Mouse (Mus musculus) intestine, embryonic 16.5 days (tissue): Measurements from ENCODE around the gene Gm28053. TPM values are rescaled to one million over a fixed set of nuclear protein-coding genes. Genes with fewer than 3 reads are reported as not detected.

ENCODE experiments used
- ATAC-seq: fragments of 200-750 bp; cut with Nextera tagmentation; 2 replicates; pipeline ENCODE4 v1.8.0; 2017; ENCODE audit warnings: moderate TSS enrichment, moderate library complexity
- H3K27ac ChIP-seq: fragments of 300-500 bp; sonication (generic); 2 replicates; pipeline ENCODE4 v1.5.1; 2014; ENCODE audit warnings: mild to moderate bottlenecking, low read length
- H3K27me3 ChIP-seq: fragments of 300-500 bp; sonication (generic); replicated peaks from 2 replicates; pipeline ENCODE4 v1.6.1; 2014; ENCODE audit warnings: low read length, control low read depth, mixed read lengths; ENCODE audit not compliant: control insufficient read depth, insufficient read depth
- H3K36me3 ChIP-seq: fragments of 300-500 bp; sonication (generic); 2 replicates; pipeline ENCODE4 v1.6.1; 2014; ENCODE audit warnings: low read length, control low read depth; ENCODE audit not compliant: control insufficient read depth, insufficient read depth
- H3K4me1 ChIP-seq: fragments of 300-500 bp; sonication (generic); 2 replicates; pipeline ENCODE4 v1.6.1; 2014; ENCODE audit warnings: low read length, control low read depth, mixed read lengths; ENCODE audit not compliant: control insufficient read depth, insufficient read depth
- H3K4me2 ChIP-seq: fragments of 300-500 bp; sonication (generic); 2 replicates; pipeline ENCODE4 v1.6.1; 2014; ENCODE audit warnings: low read depth, low read length, control low read depth
- H3K4me3 ChIP-seq: fragments of 300-500 bp; sonication (generic); 2 replicates; pipeline ENCODE4 v1.5.1; 2014; ENCODE audit warnings: mild to moderate bottlenecking, low read length
- H3K9ac ChIP-seq: fragments of 300-500 bp; sonication (generic); 2 replicates; pipeline ENCODE4 v1.6.1; 2014; ENCODE audit warnings: low read depth, low read length
- H3K9me3 ChIP-seq: fragments of 300-500 bp; sonication (generic); 2 replicates; pipeline ENCODE4 v1.6.1; 2016; ENCODE audit warnings: low read length, control low read depth; ENCODE audit not compliant: control insufficient read depth
- WGBS: fragments of 180-500 bp; shearing (Covaris S2); extraction: QIAGEN DNeasy Blood & Tissue Kit; methylation state at CpG from one replicate; pipeline ENCODE4 v1.1.7; 2014; 5-methylcytosine and 5-hydroxymethylcytosine counted together
- polyA plus RNA-seq: library from polyadenylated mRNA; unstranded; fragments of >200 nt; fragmentation: Nextera tagmentation; extraction: Ambion mirVana; gene quantifications from 2 replicates; pipeline ENCODE4 v1.2.1, GENCODE M21; 2015

The Gm28053 gene
- 3.2 and 9.2 TPM in 2 replicates for polyA plus RNA-seq

- H3K36me3 ChIP-seq, result no peaks in the 10 kb centered on the region
- H3K27me3 ChIP-seq, result no peaks in the 10 kb centered on the region
- H3K9me3 ChIP-seq, result no peaks in the 10 kb centered on the region
- no peak within 1 kb of the TSS for H3K4me3 ChIP-seq
- no peak within 1 kb of the TSS for H3K4me2 ChIP-seq
- H3K9ac ChIP-seq, result no peak within 1 kb of the TSS
- no peak within 1 kb of the TSS for H3K27ac ChIP-seq
- 53% methylated on average over 2 of the region's 2 CpGs for WGBS
- ATAC-seq, result no peak
- no peaks in the 10 kb centered on the region for H3K4me1 ChIP-seq
These were observed at the start of gene Gm28053, which contains the start of gene Gimap7 for GRCm38 (mm10) chr6:48718455-48718854. Gene Gm28053 (plus strand): TSS chr6:48718607. Gene Gimap7 (plus strand): TSS chr6:48718621.

DNA sequence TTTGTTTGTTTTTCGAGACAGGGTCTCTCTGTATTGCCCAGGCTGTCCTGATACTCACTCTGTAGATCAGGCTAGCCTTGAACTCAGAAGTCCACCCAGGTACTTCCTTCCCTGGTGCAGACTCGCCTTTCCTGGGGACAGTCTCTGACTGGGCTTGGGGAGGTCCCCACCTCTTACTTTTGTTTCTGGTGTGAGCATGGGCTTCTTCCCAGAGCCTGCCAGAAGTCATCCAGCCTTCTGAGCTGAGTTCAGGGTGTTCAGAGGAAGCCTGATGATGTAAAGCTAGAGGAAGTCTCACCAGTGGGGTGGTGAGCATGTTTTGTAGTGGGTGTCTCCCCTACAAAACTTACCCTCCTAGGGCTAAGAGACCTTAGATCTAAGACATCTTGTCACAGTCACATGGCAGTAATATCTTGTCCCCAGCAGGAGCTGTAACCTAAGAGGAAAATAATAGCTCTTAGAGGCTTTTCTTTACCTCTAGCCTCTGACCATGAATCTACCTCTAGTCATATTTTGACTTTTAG is 48.9 kb upstream of the Gm28053 start:
- Histone ChIP-seq H3K4me3 (no peak overlapping the region), H3K36me3 (no peaks in the 10 kb centered on the region), H3K27ac (no peak overlapping the region), H3K27me3 (no peaks in the 10 kb centered on the region), H3K9me3 (no peaks in the 10 kb centered on the region), H3K4me2 (no peak overlapping the region), H3K9ac (no peak overlapping the region), H3K4me1 (peaks cover 3% of the 10 kb centered on the region)
- 65% methylated on average over 2 of the region's 2 CpGs for WGBS
- no peak for ATAC-seq

GRCm38 (mm10) chr6:48674291-48675058 is 43.9 kb upstream of the Gm28053 start:
- Histone ChIP-seq H3K27ac (no peak overlapping the region), H3K36me3 (no peaks in the 10 kb centered on the region), H3K9me3 (no peaks in the 10 kb centered on the region), H3K4me3 (no peak overlapping the region), H3K4me1 (peaks cover 3% of the 10 kb centered on the region; the same call in 1 of the 2 replicates), H3K4me2 (no peak overlapping the region), H3K9ac (no peak overlapping the region), H3K27me3 (no peaks in the 10 kb centered on the region)
- 85% methylated on average over 9 of the region's 9 CpGs for WGBS
- 0 out of 2 replicates have a peak, but pooled peaks have one; percentile 21 for ATAC-seq

- H3K4me1 ChIP-seq, result peaks cover 3% of the 10 kb centered on the region; the same call in 1 of the 2 replicates
- H3K9me3 ChIP-seq, result no peaks in the 10 kb centered on the region
- H3K4me2 ChIP-seq, result peak overlapping the region; percentile 56
- WGBS, result 38% methylated on average over 10 of the region's 10 CpGs
- no peaks in the 10 kb centered on the region for H3K36me3 ChIP-seq
- no peaks in the 10 kb centered on the region for H3K27me3 ChIP-seq
- H3K27ac ChIP-seq, result peak overlapping the region; percentile 72
- H3K4me3 ChIP-seq, result peak overlapping the region; percentile 47
- peak overlapping the region; percentile 59 for H3K9ac ChIP-seq
- ATAC-seq, result no peak; the same call in 1 of the 2 replicates
These were observed 42.9 kb upstream of the Gm28053 start for GRCm38 (mm10) chr6:48675400-48675930.

DNA sequence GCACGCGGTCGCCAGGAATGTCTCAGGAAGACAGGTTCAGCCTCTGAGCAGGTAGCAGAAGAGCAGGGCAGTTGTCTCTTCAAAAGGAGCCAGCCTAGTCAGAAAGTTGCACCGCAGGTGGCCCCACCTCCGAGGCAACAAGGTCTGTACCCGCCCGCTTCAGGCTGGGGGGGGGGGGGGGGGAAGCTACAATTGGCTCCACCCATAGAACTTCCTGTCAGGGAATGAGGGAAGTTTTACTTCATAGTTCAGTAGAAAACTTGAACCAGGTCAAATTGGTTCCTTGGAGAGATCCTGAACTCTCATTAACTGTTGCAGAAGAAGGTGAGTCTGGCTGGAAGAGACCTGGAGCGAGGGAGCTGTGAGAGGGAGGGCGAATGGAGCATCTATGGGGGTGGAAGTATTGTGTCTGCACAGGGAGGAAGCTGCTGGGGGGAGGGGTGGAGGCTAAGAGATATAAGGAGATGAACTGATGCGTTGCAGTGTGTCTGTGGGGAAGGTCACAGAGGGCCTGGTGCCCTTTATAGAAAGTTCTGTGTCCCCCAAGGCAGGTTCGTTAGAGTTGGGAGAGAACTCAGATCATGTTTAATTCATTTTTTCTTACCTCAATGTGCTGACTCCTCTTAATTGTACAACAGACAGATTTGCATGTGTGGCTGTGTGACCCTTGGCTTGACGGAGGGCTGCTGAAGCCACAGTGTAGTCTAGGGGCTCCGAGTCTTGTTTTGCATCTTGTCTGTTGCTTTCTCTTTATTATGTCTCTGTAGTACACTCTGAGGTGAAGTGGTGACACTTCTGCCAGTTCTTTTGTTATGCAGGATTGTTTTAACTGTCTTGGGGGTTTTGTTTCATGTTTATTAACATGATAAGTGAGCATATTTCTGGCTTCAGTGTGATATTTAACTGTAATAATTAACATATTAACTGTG is 42.2 kb upstream of the Gm28053 start, which contains the start of gene Gimap9:
Gimap9 (plus strand) TSS at position 199 of the 929 bp plus-strand sequence.
- peaks cover 3% of the 10 kb centered on the region; the same call in 1 of the 2 replicates for H3K4me1 ChIP-seq
- ATAC-seq, result peak; percentile 81

GRCm38 (mm10) chr6:48676860-48677415 is 41.5 kb upstream of the Gm28053 start:
- no peak overlapping the region for H3K27ac ChIP-seq
- no peak overlapping the region for H3K9ac ChIP-seq
- no peaks in the 10 kb centered on the region for H3K27me3 ChIP-seq
- peak overlapping the region; percentile 56; the same call in 1 of the 2 replicates for H3K4me2 ChIP-seq
- peak overlapping the region; percentile 47; the same call in 1 of the 2 replicates for H3K4me3 ChIP-seq
- no peaks in the 10 kb centered on the region for H3K36me3 ChIP-seq
- no peaks in the 10 kb centered on the region for H3K9me3 ChIP-seq
- H3K4me1 ChIP-seq, result peaks cover 3% of the 10 kb centered on the region; the same call in 1 of the 2 replicates
- WGBS, result 80% methylated on average over 5 of the region's 5 CpGs
- no peak for ATAC-seq

More for the DNA sequence above, 42.2 kb upstream of the Gm28053 start, which contains the start of gene Gimap9:
- Histone ChIP-seq H3K36me3 (no peaks in the 10 kb centered on the region), H3K9ac (peak within 1 kb of the TSS; percentile 59), H3K4me2 (peak within 1 kb of the TSS; percentile 56), H3K4me3 (peak within 1 kb of the TSS; percentile 47), H3K9me3 (no peaks in the 10 kb centered on the region), H3K27ac (peak within 1 kb of the TSS; percentile 72), H3K27me3 (no peaks in the 10 kb centered on the region)
- 21% methylated on average over 13 of the region's 13 CpGs for WGBS

- WGBS, result 92% methylated on average over 17 of the region's 17 CpGs
These were observed 40.7 kb upstream of the Gm28053 start for GRCm38 (mm10) chr6:48677492-48678345.

GRCm38 (mm10) chr6:48678391-48678790 is 40.0 kb upstream of the Gm28053 start:
- no peaks in the 10 kb centered on the region for H3K27me3 ChIP-seq
- no peak overlapping the region for H3K9ac ChIP-seq
- no peaks in the 10 kb centered on the region for H3K9me3 ChIP-seq
- no peaks in the 10 kb centered on the region for H3K36me3 ChIP-seq
- ATAC-seq, result no peak
- H3K4me3 ChIP-seq, result no peak overlapping the region
- H3K4me1 ChIP-seq, result peaks cover 3% of the 10 kb centered on the region; the same call in 1 of the 2 replicates
- H3K27ac ChIP-seq, result no peak overlapping the region
- 72% methylated on average over 4 of the region's 4 CpGs for WGBS
- H3K4me2 ChIP-seq, result no peak overlapping the region

More at GRCm38 (mm10) chr6:48677492-48678345, 40.7 kb upstream of the Gm28053 start:
- H3K4me3 ChIP-seq, result no peak overlapping the region
- peaks cover 3% of the 10 kb centered on the region; the same call in 1 of the 2 replicates for H3K4me1 ChIP-seq
- H3K9ac ChIP-seq, result no peak overlapping the region
- H3K27me3 ChIP-seq, result no peaks in the 10 kb centered on the region
- no peaks in the 10 kb centered on the region for H3K36me3 ChIP-seq
- no peak overlapping the region for H3K4me2 ChIP-seq
- no peak overlapping the region for H3K27ac ChIP-seq
- ATAC-seq, result no peak
- no peaks in the 10 kb centered on the region for H3K9me3 ChIP-seq
